Mouse (Mus musculus): ENCODE measurements around the gene Olfr432.

- no peak for TF ChIP-seq POLR2A (IDR thresholded peaks at IDR 0.05; ENCODE audit: low read depth, low read length)
- no peak for TF ChIP-seq CTCF (IDR thresholded peaks at IDR 0.05; ENCODE audit: extremely low read depth, insufficient read depth, insufficient read length, insufficient replicate concordance)
Observed at GRCm38 (mm10) chr1:174040523-174041177, 8.4 kb upstream of the Olfr432 start, which contains the start of gene Olfr433.
